Mouse (Mus musculus) embryonic facial prominence, embryonic 14.5 days (tissue): Measurements from ENCODE around the gene Atoh8. TPM values are rescaled to one million over a fixed set of nuclear protein-coding genes. Genes with fewer than 3 reads are reported as not detected.

ENCODE experiments used
- ATAC-seq: fragments of 200-750 bp; cut with Nextera tagmentation; 2 replicates; pipeline ENCODE4 v1.8.0; 2017; ENCODE audit warnings: low read depth, moderate number of reproducible peaks, moderate TSS enrichment
- DNase-seq: peaks from one replicate; pipeline ENCODE4 v3.0.0-alpha.2; 2015; ENCODE audit warnings: low spot score
- H3K27ac ChIP-seq: fragments of 300-500 bp; sonication (generic); replicated peaks from 2 replicates; pipeline ENCODE4 v1.5.1; 2014; ENCODE audit warnings: low read depth, mild to moderate bottlenecking, low read length, moderate library complexity
- H3K27me3 ChIP-seq: fragments of 300-500 bp; sonication (generic); replicated peaks from 2 replicates; pipeline ENCODE4 v1.6.1; 2014; ENCODE audit warnings: low read length; ENCODE audit not compliant: control insufficient read depth, insufficient read depth
- H3K36me3 ChIP-seq: fragments of 300-500 bp; sonication (generic); 2 replicates; pipeline ENCODE4 v1.6.1; 2014; ENCODE audit warnings: low read length, mixed read lengths; ENCODE audit not compliant: control insufficient read depth, insufficient read depth
- H3K4me1 ChIP-seq: fragments of 300-500 bp; sonication (generic); 2 replicates; pipeline ENCODE4 v1.6.1; 2014; ENCODE audit warnings: antibody characterized with exemption, low read length; ENCODE audit not compliant: control insufficient read depth, insufficient read depth
- H3K4me2 ChIP-seq: fragments of 300-500 bp; sonication (generic); 2 replicates; pipeline ENCODE4 v1.6.1; 2014; ENCODE audit warnings: low read depth, mild to moderate bottlenecking, low read length, moderate library complexity, mixed read lengths
- H3K4me3 ChIP-seq: fragments of 300-500 bp; sonication (generic); 2 replicates; pipeline ENCODE4 v1.5.1; 2014; ENCODE audit warnings: low read depth, mild to moderate bottlenecking, low read length
- H3K9ac ChIP-seq: fragments of 300-500 bp; sonication (generic); 2 replicates; pipeline ENCODE4 v1.6.1; 2014; ENCODE audit warnings: low read depth, mild to moderate bottlenecking, low read length, moderate library complexity, mixed read lengths
- H3K9me3 ChIP-seq: fragments of 300-500 bp; sonication (generic); 2 replicates; pipeline ENCODE4 v1.6.1; 2016; ENCODE audit warnings: low read length; ENCODE audit not compliant: control insufficient read depth
- WGBS: fragments of 180-500 bp; shearing (Covaris S2); extraction: QIAGEN DNeasy Blood & Tissue Kit; methylation state at CpG from one replicate; pipeline ENCODE4 v1.1.7; 2014; 5-methylcytosine and 5-hydroxymethylcytosine counted together
- polyA plus RNA-seq: library from polyadenylated mRNA; unstranded; fragments of >200 nt; fragmentation: Nextera tagmentation; extraction: Ambion mirVana; gene quantifications from 2 replicates; pipeline ENCODE4 v1.2.1, GENCODE M21; 2014

Gene Atoh8
- polyA plus RNA-seq, 1 experiment from 2014 or later: 12.9 TPM

GRCm38 (mm10) chr6:72175419-72175818 is 60.0 kb downstream of the Atoh8 start:
- H3K27me3 ChIP-seq: no peaks in the 10 kb centered on the region
- H3K27ac ChIP-seq: no peak overlapping the region
- no peaks in the 10 kb centered on the region for H3K9me3 ChIP-seq
- no peaks in the 10 kb centered on the region for H3K36me3 ChIP-seq
- 57% methylated on average over 3 of the region's 3 CpGs for WGBS
- no peak for ATAC-seq
- H3K4me1 ChIP-seq: no peaks in the 10 kb centered on the region; the same call in 1 of the 2 replicates
- no peak for DNase-seq
- no peak overlapping the region for H3K4me2 ChIP-seq
- no peak overlapping the region for H3K4me3 ChIP-seq
- no peak overlapping the region for H3K9ac ChIP-seq

GRCm38 (mm10) chr6:72173350-72173749 is 62.0 kb downstream of the Atoh8 start:
- Histone ChIP-seq H3K4me1 (no peaks in the 10 kb centered on the region), H3K4me3 (no peak overlapping the region), H3K9ac (no peak overlapping the region), H3K27me3 (no peaks in the 10 kb centered on the region), H3K36me3 (no peaks in the 10 kb centered on the region), H3K27ac (no peak overlapping the region), H3K9me3 (no peaks in the 10 kb centered on the region), H3K4me2 (no peak overlapping the region)
- ATAC-seq: no peak
- DNase-seq: no peak
- WGBS: 78% methylated on average over 1 of the region's 1 CpGs

GRCm38 (mm10) chr6:72171391-72171790 is 64.0 kb downstream of the Atoh8 start:
- Histone ChIP-seq H3K36me3 (no peaks in the 10 kb centered on the region), H3K9me3 (no peaks in the 10 kb centered on the region), H3K4me1 (no peaks in the 10 kb centered on the region), H3K27ac (no peak overlapping the region), H3K4me3 (no peak overlapping the region), H3K4me2 (no peak overlapping the region), H3K9ac (no peak overlapping the region), H3K27me3 (no peaks in the 10 kb centered on the region)
- ATAC-seq: no peak
- no peak for DNase-seq
- WGBS: 88% methylated on average over 3 of the region's 3 CpGs

GRCm38 (mm10) chr6:72165907-72166306 is 69.5 kb downstream of the Atoh8 start:
- Histone ChIP-seq H3K27me3 (no peaks in the 10 kb centered on the region), H3K36me3 (no peaks in the 10 kb centered on the region), H3K9me3 (no peaks in the 10 kb centered on the region), H3K9ac (no peak overlapping the region), H3K4me2 (no peak overlapping the region), H3K4me1 (0 out of 2 replicates have a peak, but pooled peaks cover 3% of the 10 kb centered on the region), H3K4me3 (no peak overlapping the region), H3K27ac (no peak overlapping the region)
- no peak for ATAC-seq
- DNase-seq: no peak
- WGBS: 25% methylated on average over 2 of the region's 2 CpGs

- no peak overlapping the region for H3K27ac ChIP-seq
- H3K27me3 ChIP-seq: no peaks in the 10 kb centered on the region
- DNase-seq (peak; percentile 92), ATAC-seq (peak; percentile 93)
- 0 out of 2 replicates have a peak, but pooled peaks cover 3% of the 10 kb centered on the region for H3K4me1 ChIP-seq
- no peak overlapping the region for H3K4me3 ChIP-seq
- no peak overlapping the region; the same call in 1 of the 2 replicates for H3K9ac ChIP-seq
- 17% methylated on average over 20 of the region's 20 CpGs for WGBS
- no peaks in the 10 kb centered on the region for H3K36me3 ChIP-seq
- H3K4me2 ChIP-seq: 0 out of 2 replicates have a peak overlapping the region, but pooled peaks have one; percentile 16
- H3K9me3 ChIP-seq: no peaks in the 10 kb centered on the region
These were observed 70.8 kb downstream of the Atoh8 start for GRCm38 (mm10) chr6:72164321-72165275.

GRCm38 (mm10) chr6:72162155-72162890 is 73.1 kb downstream of the Atoh8 start:
- Histone ChIP-seq H3K36me3 (no peaks in the 10 kb centered on the region), H3K9me3 (no peaks in the 10 kb centered on the region), H3K9ac (0 out of 2 replicates have a peak overlapping the region, but pooled peaks have one; percentile 37), H3K27me3 (no peaks in the 10 kb centered on the region), H3K4me2 (0 out of 2 replicates have a peak overlapping the region, but pooled peaks have one; percentile 18), H3K4me3 (no peak overlapping the region), H3K27ac (no peak overlapping the region), H3K4me1 (0 out of 2 replicates have a peak, but pooled peaks cover 3% of the 10 kb centered on the region)
- whole genome bisulfite sequencing: 22% methylated on average over 19 of the region's 19 CpGs
- DNase-seq: no peak
- ATAC-seq: no peak

- DNase-seq (no peak), ATAC-seq (no peak)
- Histone ChIP-seq H3K9me3 (no peaks in the 10 kb centered on the region), H3K27me3 (no peaks in the 10 kb centered on the region), H3K36me3 (no peaks in the 10 kb centered on the region), H3K27ac (no peak overlapping the region), H3K4me1 (0 out of 2 replicates have a peak, but pooled peaks cover 3% of the 10 kb centered on the region), H3K9ac (no peak overlapping the region), H3K4me3 (no peak overlapping the region), H3K4me2 (no peak overlapping the region)
- WGBS: 76% methylated on average over 5 of the region's 5 CpGs
These were observed 73.6 kb downstream of the Atoh8 start for GRCm38 (mm10) chr6:72161751-72162150.

GRCm38 (mm10) chr6:72160991-72161390 is 74.4 kb downstream of the Atoh8 start:
- Histone ChIP-seq H3K27ac (no peak overlapping the region), H3K27me3 (no peaks in the 10 kb centered on the region), H3K36me3 (no peaks in the 10 kb centered on the region), H3K4me3 (no peak overlapping the region), H3K9ac (no peak overlapping the region), H3K4me1 (0 out of 2 replicates have a peak, but pooled peaks cover 3% of the 10 kb centered on the region), H3K4me2 (no peak overlapping the region), H3K9me3 (no peaks in the 10 kb centered on the region)
- ATAC-seq (no peak), DNase-seq (no peak)
- WGBS: 88% methylated on average over 3 of the region's 3 CpGs
